Mouse (Mus musculus): ENCODE measurements around the gene Zyg11b. TPM values are rescaled to one million over a fixed set of nuclear protein-coding genes. Genes with fewer than 3 reads are reported as not detected.

The Zyg11b gene
- total and polyA plus RNA-seq, 2 experiments = 5.8 to 28.8 TPM

- Histone ChIP-seq H3K27me3 (ENCODE audit: control insufficient read depth, insufficient read depth, low read length) (no peaks in the 10 kb centered on the region), H3K9ac (ENCODE audit: low read depth, low read length) (no peak overlapping the region), H3K4me3 (ENCODE audit: insufficient read depth, low read depth, low read length) (no peak overlapping the region), H3K36me3 (ENCODE audit: control insufficient read depth, insufficient read depth, low read length) (no peaks in the 10 kb centered on the region), H3K79me2 (ENCODE audit: control insufficient read depth, insufficient read depth, low read length) (no peaks in the 10 kb centered on the region), H3K4me1 (ENCODE audit: control insufficient read depth, insufficient read depth, low read length) (peaks cover 27% of the 10 kb centered on the region), H3K27ac (replicated peaks; ENCODE audit: insufficient read depth, low read depth, low read length) (no peak overlapping the region)
- TF ChIP-seq POLR2A (IDR thresholded peaks at IDR 0.05; ENCODE audit: extremely low read depth, insufficient read depth, low read length) (no peak), CTCF (IDR thresholded peaks at IDR 0.05; ENCODE audit: low read depth, low read length) (no peak)
- WGBS = 83% methylated on average over 5 of the region's 5 CpGs
- DNase-seq (ENCODE audit: extremely low read depth, low read depth, low spot score) = no peak
Measured at GRCm38 (mm10) chr4:108345826-108346225, 44.9 kb upstream of the Zyg11b start.

GRCm38 (mm10) chr4:108344631-108345083, 43.8 kb upstream of the Zyg11b start:
- TF ChIP-seq POLR2A (IDR thresholded peaks at IDR 0.05; ENCODE audit: extremely low read depth, insufficient read depth, low read length) (no peak), CTCF (IDR thresholded peaks at IDR 0.05; ENCODE audit: low read depth, low read length) (no peak)
- Histone ChIP-seq H3K27me3 (ENCODE audit: control insufficient read depth, insufficient read depth, low read length) (no peaks in the 10 kb centered on the region), H3K27ac (replicated peaks; ENCODE audit: insufficient read depth, low read depth, low read length) (no peak overlapping the region), H3K4me3 (ENCODE audit: insufficient read depth, low read depth, low read length) (no peak overlapping the region), H3K4me1 (ENCODE audit: control insufficient read depth, insufficient read depth, low read length) (peaks cover 25% of the 10 kb centered on the region), H3K79me2 (ENCODE audit: control insufficient read depth, insufficient read depth, low read length) (no peaks in the 10 kb centered on the region), H3K9ac (ENCODE audit: low read depth, low read length) (no peak overlapping the region), H3K36me3 (ENCODE audit: control insufficient read depth, insufficient read depth, low read length) (no peaks in the 10 kb centered on the region)
- no peak for DNase-seq (ENCODE audit: extremely low read depth, low read depth, low spot score)
- WGBS = 75% methylated on average over 7 of the region's 7 CpGs

- peak; percentile 51 for DNase-seq (ENCODE audit: extremely low read depth, low read depth, low spot score)
- no peak overlapping the region for H3K27ac ChIP-seq (replicated peaks; ENCODE audit: insufficient read depth, low read depth, low read length)
- H3K27me3 ChIP-seq (ENCODE audit: control insufficient read depth, insufficient read depth, low read length) = no peaks in the 10 kb centered on the region
- WGBS = 28% methylated on average over 4 of the region's 4 CpGs
- TF ChIP-seq POLR2A (IDR thresholded peaks at IDR 0.05; ENCODE audit: extremely low read depth, insufficient read depth, low read length) (no peak), CTCF (IDR thresholded peaks at IDR 0.05; ENCODE audit: low read depth, low read length) (peak; percentile 58)
- peaks cover 5% of the 10 kb centered on the region; the same call in 1 of the 2 replicates for H3K36me3 ChIP-seq (ENCODE audit: control insufficient read depth, insufficient read depth, low read length)
- peaks cover 18% of the 10 kb centered on the region for H3K4me1 ChIP-seq (ENCODE audit: control insufficient read depth, insufficient read depth, low read length)
- H3K9ac ChIP-seq (ENCODE audit: low read depth, low read length) = no peak overlapping the region
- H3K79me2 ChIP-seq (ENCODE audit: control insufficient read depth, insufficient read depth, low read length) = no peaks in the 10 kb centered on the region
- H3K4me3 ChIP-seq (ENCODE audit: insufficient read depth, low read depth, low read length) = no peak overlapping the region
Measured at GRCm38 (mm10) chr4:108339277-108339690, 38.4 kb upstream of the Zyg11b start.

GRCm38 (mm10) chr4:108338811-108339210, 37.9 kb upstream of the Zyg11b start:
- 56% methylated on average over 10 of the region's 10 CpGs for WGBS
- H3K9ac ChIP-seq (ENCODE audit: low read depth, low read length) = no peak overlapping the region
- TF ChIP-seq POLR2A (IDR thresholded peaks at IDR 0.05; ENCODE audit: extremely low read depth, insufficient read depth, low read length) (no peak), CTCF (IDR thresholded peaks at IDR 0.05; ENCODE audit: low read depth, low read length) (no peak)
- H3K36me3 ChIP-seq (ENCODE audit: control insufficient read depth, insufficient read depth, low read length) = peaks cover 7% of the 10 kb centered on the region
- peak overlapping the region; percentile 53; the same call in 1 of the 2 replicates for H3K27ac ChIP-seq (replicated peaks; ENCODE audit: insufficient read depth, low read depth, low read length)
- no peak overlapping the region for H3K4me3 ChIP-seq (ENCODE audit: insufficient read depth, low read depth, low read length)
- no peaks in the 10 kb centered on the region for H3K27me3 ChIP-seq (ENCODE audit: control insufficient read depth, insufficient read depth, low read length)
- H3K79me2 ChIP-seq (ENCODE audit: control insufficient read depth, insufficient read depth, low read length) = no peaks in the 10 kb centered on the region
- no peak for DNase-seq (ENCODE audit: extremely low read depth, low read depth, low spot score)
- peaks cover 18% of the 10 kb centered on the region for H3K4me1 ChIP-seq (ENCODE audit: control insufficient read depth, insufficient read depth, low read length)

GRCm38 (mm10) chr4:108338321-108338733, 37.4 kb upstream of the Zyg11b start:
- H3K27me3 ChIP-seq (ENCODE audit: control insufficient read depth, insufficient read depth, low read length) = no peaks in the 10 kb centered on the region

GRCm38 (mm10) chr4:108337817-108338216, 36.9 kb upstream of the Zyg11b start:
- no peaks in the 10 kb centered on the region for H3K79me2 ChIP-seq (ENCODE audit: control insufficient read depth, insufficient read depth, low read length)

More at GRCm38 (mm10) chr4:108338321-108338733, 37.4 kb upstream of the Zyg11b start:
- Histone ChIP-seq H3K9ac (ENCODE audit: low read depth, low read length) (peak overlapping the region; percentile 21; the same call in 1 of the 2 replicates), H3K4me1 (ENCODE audit: control insufficient read depth, insufficient read depth, low read length) (peaks cover 18% of the 10 kb centered on the region), H3K79me2 (ENCODE audit: control insufficient read depth, insufficient read depth, low read length) (no peaks in the 10 kb centered on the region), H3K27ac (replicated peaks; ENCODE audit: insufficient read depth, low read depth, low read length) (peak overlapping the region; percentile 53), H3K4me3 (ENCODE audit: insufficient read depth, low read depth, low read length) (no peak overlapping the region), H3K36me3 (ENCODE audit: control insufficient read depth, insufficient read depth, low read length) (peaks cover 7% of the 10 kb centered on the region)
- peak; percentile 84 for DNase-seq (ENCODE audit: extremely low read depth, low read depth, low spot score)
- TF ChIP-seq CTCF (IDR thresholded peaks at IDR 0.05; ENCODE audit: low read depth, low read length) (no peak), POLR2A (IDR thresholded peaks at IDR 0.05; ENCODE audit: extremely low read depth, insufficient read depth, low read length) (no peak)
- 20% methylated on average over 9 of the region's 9 CpGs for WGBS

More at GRCm38 (mm10) chr4:108337817-108338216, 36.9 kb upstream of the Zyg11b start:
- H3K36me3 ChIP-seq (ENCODE audit: control insufficient read depth, insufficient read depth, low read length) = peaks cover 10% of the 10 kb centered on the region
- peaks cover 18% of the 10 kb centered on the region for H3K4me1 ChIP-seq (ENCODE audit: control insufficient read depth, insufficient read depth, low read length)
- H3K4me3 ChIP-seq (ENCODE audit: insufficient read depth, low read depth, low read length) = no peak overlapping the region
- TF ChIP-seq CTCF (IDR thresholded peaks at IDR 0.05; ENCODE audit: low read depth, low read length) = no peak
- no peak for TF ChIP-seq POLR2A (IDR thresholded peaks at IDR 0.05; ENCODE audit: extremely low read depth, insufficient read depth, low read length)
- no peak for DNase-seq (ENCODE audit: extremely low read depth, low read depth, low spot score)
- no peaks in the 10 kb centered on the region for H3K27me3 ChIP-seq (ENCODE audit: control insufficient read depth, insufficient read depth, low read length)
- H3K27ac ChIP-seq (replicated peaks; ENCODE audit: insufficient read depth, low read depth, low read length) = peak overlapping the region; percentile 53
- 43% methylated on average over 3 of the region's 3 CpGs for WGBS
- no peak overlapping the region for H3K9ac ChIP-seq (ENCODE audit: low read depth, low read length)
